Mouse (Mus musculus) testis, adult 2 months (tissue): ENCODE results near the gene Cyfip1.

Experiments
- CTCF ChIP-seq: fragments of 200-500 bp; IDR thresholded peaks from 2 replicates; pipeline ENCODE4 v1.5.1; 2012; ENCODE audit warnings: low read depth, mild to moderate bottlenecking, inconsistent platforms, low read length, moderate library complexity; ENCODE audit not compliant: control insufficient read depth, insufficient read depth, insufficient replicate concordance
- POLR2A ChIP-seq: fragments of 200-500 bp; IDR thresholded peaks from 2 replicates; pipeline ENCODE4 v1.6.1; 2012; ENCODE audit warnings: low read depth, mild to moderate bottlenecking, inconsistent platforms, low read length, moderate library complexity; ENCODE audit not compliant: control insufficient read depth

- TF ChIP-seq CTCF: no peak
- no peak for TF ChIP-seq POLR2A
These were observed 49.3 kb upstream of the Cyfip1 start for GRCm38 (mm10) chr7:55792280-55792679.
